Mouse (Mus musculus): ENCODE results near the gene Ppfia1. TPM values are rescaled to one million over a fixed set of nuclear protein-coding genes. Genes with fewer than 3 reads are reported as not detected.

Ppfia1 gene
- polyA plus RNA-seq, 1 experiment from 2014 or later: 43.2 TPM

GRCm38 (mm10) chr7:144461246-144461902 is 92.2 kb downstream of the Ppfia1 start:
- Histone ChIP-seq H3K36me3 (ENCODE audit: control insufficient read depth, insufficient read depth, low read length) (peaks cover 43% of the 10 kb centered on the region), H3K27me3 (ENCODE audit: control insufficient read depth, insufficient read depth, low read length) (no peaks in the 10 kb centered on the region), H3K27ac (ENCODE audit: low read depth, low read length) (no peak overlapping the region), H3K4me2 (no peak overlapping the region), H3K9ac (ENCODE audit: low read length) (no peak overlapping the region), H3K9me3 (ENCODE audit: control insufficient read depth, low read length) (no peaks in the 10 kb centered on the region), H3K4me1 (ENCODE audit: control insufficient read depth, insufficient read depth, low read length) (no peaks in the 10 kb centered on the region), H3K4me3 (ENCODE audit: low read depth, low read length) (no peak overlapping the region)
- DNase-seq (ENCODE audit: low spot score, missing footprints) (no peak), ATAC-seq (ENCODE audit: low FRiP score) (no peak)
- 91% methylated on average over 6 of the region's 6 CpGs for WGBS

GRCm38 (mm10) chr7:144458881-144459280 is 94.6 kb downstream of the Ppfia1 start:
- peaks cover 57% of the 10 kb centered on the region for H3K36me3 ChIP-seq (ENCODE audit: control insufficient read depth, insufficient read depth, low read length)
- no peak for ATAC-seq (ENCODE audit: low FRiP score)
- no peaks in the 10 kb centered on the region for H3K9me3 ChIP-seq (ENCODE audit: control insufficient read depth, low read length)
- no peak overlapping the region for H3K4me3 ChIP-seq (ENCODE audit: low read depth, low read length)
- WGBS: 100% methylated on average over 1 of the region's 1 CpGs
- H3K27ac ChIP-seq (ENCODE audit: low read depth, low read length): no peak overlapping the region
- DNase-seq (ENCODE audit: low spot score, missing footprints): no peak
- no peak overlapping the region for H3K9ac ChIP-seq (ENCODE audit: low read length)
- H3K4me2 ChIP-seq: no peak overlapping the region
- no peaks in the 10 kb centered on the region for H3K4me1 ChIP-seq (ENCODE audit: control insufficient read depth, insufficient read depth, low read length)
- H3K27me3 ChIP-seq (ENCODE audit: control insufficient read depth, insufficient read depth, low read length): no peaks in the 10 kb centered on the region

GRCm38 (mm10) chr7:144450661-144451060 is 102.9 kb downstream of the Ppfia1 start:
- no peak overlapping the region for H3K4me3 ChIP-seq (ENCODE audit: low read depth, low read length)
- H3K4me2 ChIP-seq: no peak overlapping the region
- no peaks in the 10 kb centered on the region for H3K27me3 ChIP-seq (ENCODE audit: control insufficient read depth, insufficient read depth, low read length)
- no peak overlapping the region for H3K9ac ChIP-seq (ENCODE audit: low read length)
- H3K27ac ChIP-seq (ENCODE audit: low read depth, low read length): no peak overlapping the region
- DNase-seq (ENCODE audit: low spot score, missing footprints): no peak
- no peak for ATAC-seq (ENCODE audit: low FRiP score)
- 91% methylated on average over 9 of the region's 9 CpGs for WGBS
- H3K4me1 ChIP-seq (ENCODE audit: control insufficient read depth, insufficient read depth, low read length): no peaks in the 10 kb centered on the region
- peaks cover 42% of the 10 kb centered on the region for H3K36me3 ChIP-seq (ENCODE audit: control insufficient read depth, insufficient read depth, low read length)
- no peaks in the 10 kb centered on the region for H3K9me3 ChIP-seq (ENCODE audit: control insufficient read depth, low read length)

- H3K36me3 ChIP-seq (ENCODE audit: control insufficient read depth, insufficient read depth, low read length): peaks cover 45% of the 10 kb centered on the region
- no peak overlapping the region for H3K4me3 ChIP-seq (ENCODE audit: low read depth, low read length)
- H3K9me3 ChIP-seq (ENCODE audit: control insufficient read depth, low read length): no peaks in the 10 kb centered on the region
- WGBS: 96% methylated on average over 13 of the region's 13 CpGs
- H3K9ac ChIP-seq (ENCODE audit: low read length): no peak overlapping the region
- ATAC-seq (ENCODE audit: low FRiP score): no peak
- H3K4me1 ChIP-seq (ENCODE audit: control insufficient read depth, insufficient read depth, low read length): no peaks in the 10 kb centered on the region
- H3K27ac ChIP-seq (ENCODE audit: low read depth, low read length): no peak overlapping the region
- DNase-seq (ENCODE audit: low spot score, missing footprints): no peak
- H3K27me3 ChIP-seq (ENCODE audit: control insufficient read depth, insufficient read depth, low read length): no peaks in the 10 kb centered on the region
- no peak overlapping the region for H3K4me2 ChIP-seq
Observed at GRCm38 (mm10) chr7:144449637-144450570, 103.6 kb downstream of the Ppfia1 start.

GRCm38 (mm10) chr7:144448186-144448585 is 105.3 kb downstream of the Ppfia1 start:
- no peaks in the 10 kb centered on the region for H3K27me3 ChIP-seq (ENCODE audit: control insufficient read depth, insufficient read depth, low read length)
- WGBS: 78% methylated on average over 1 of the region's 1 CpGs
- no peak overlapping the region for H3K4me2 ChIP-seq
- no peak for ATAC-seq (ENCODE audit: low FRiP score)
- no peak overlapping the region for H3K9ac ChIP-seq (ENCODE audit: low read length)
- peaks cover 42% of the 10 kb centered on the region for H3K36me3 ChIP-seq (ENCODE audit: control insufficient read depth, insufficient read depth, low read length)
- H3K27ac ChIP-seq (ENCODE audit: low read depth, low read length): no peak overlapping the region
- H3K4me1 ChIP-seq (ENCODE audit: control insufficient read depth, insufficient read depth, low read length): no peaks in the 10 kb centered on the region
- H3K9me3 ChIP-seq (ENCODE audit: control insufficient read depth, low read length): no peaks in the 10 kb centered on the region
- no peak overlapping the region for H3K4me3 ChIP-seq (ENCODE audit: low read depth, low read length)
- DNase-seq (ENCODE audit: low spot score, missing footprints): no peak

GRCm38 (mm10) chr7:144447146-144447545 is 106.4 kb downstream of the Ppfia1 start:
- Histone ChIP-seq H3K27ac (ENCODE audit: low read depth, low read length) (no peak overlapping the region), H3K4me1 (ENCODE audit: control insufficient read depth, insufficient read depth, low read length) (no peaks in the 10 kb centered on the region), H3K27me3 (ENCODE audit: control insufficient read depth, insufficient read depth, low read length) (no peaks in the 10 kb centered on the region), H3K36me3 (ENCODE audit: control insufficient read depth, insufficient read depth, low read length) (peaks cover 36% of the 10 kb centered on the region), H3K4me3 (ENCODE audit: low read depth, low read length) (no peak overlapping the region), H3K9ac (ENCODE audit: low read length) (no peak overlapping the region), H3K4me2 (no peak overlapping the region), H3K9me3 (ENCODE audit: control insufficient read depth, low read length) (no peaks in the 10 kb centered on the region)
- no peak for ATAC-seq (ENCODE audit: low FRiP score)
- WGBS: 85% methylated on average over 3 of the region's 3 CpGs
- DNase-seq (ENCODE audit: low spot score, missing footprints): no peak

GRCm38 (mm10) chr7:144444788-144445187 is 108.7 kb downstream of the Ppfia1 start:
- WGBS: 92% methylated on average over 7 of the region's 7 CpGs
- ATAC-seq (ENCODE audit: low FRiP score) (no peak), DNase-seq (ENCODE audit: low spot score, missing footprints) (no peak)
- Histone ChIP-seq H3K27ac (ENCODE audit: low read depth, low read length) (no peak overlapping the region), H3K4me2 (no peak overlapping the region), H3K27me3 (ENCODE audit: control insufficient read depth, insufficient read depth, low read length) (no peaks in the 10 kb centered on the region), H3K9ac (ENCODE audit: low read length) (no peak overlapping the region), H3K4me1 (ENCODE audit: control insufficient read depth, insufficient read depth, low read length) (no peaks in the 10 kb centered on the region), H3K4me3 (ENCODE audit: low read depth, low read length) (no peak overlapping the region), H3K9me3 (ENCODE audit: control insufficient read depth, low read length) (no peaks in the 10 kb centered on the region), H3K36me3 (ENCODE audit: control insufficient read depth, insufficient read depth, low read length) (peaks cover 41% of the 10 kb centered on the region)

GRCm38 (mm10) chr7:144441976-144442375 is 111.6 kb downstream of the Ppfia1 start:
- no peaks in the 10 kb centered on the region for H3K4me1 ChIP-seq (ENCODE audit: control insufficient read depth, insufficient read depth, low read length)
- ATAC-seq (ENCODE audit: low FRiP score) (no peak), DNase-seq (ENCODE audit: low spot score, missing footprints) (no peak)
- H3K9ac ChIP-seq (ENCODE audit: low read length): no peak overlapping the region
- no peak overlapping the region for H3K4me2 ChIP-seq
- H3K27me3 ChIP-seq (ENCODE audit: control insufficient read depth, insufficient read depth, low read length): no peaks in the 10 kb centered on the region
- no peak overlapping the region for H3K4me3 ChIP-seq (ENCODE audit: low read depth, low read length)
- H3K36me3 ChIP-seq (ENCODE audit: control insufficient read depth, insufficient read depth, low read length): peaks cover 49% of the 10 kb centered on the region
- H3K27ac ChIP-seq (ENCODE audit: low read depth, low read length): no peak overlapping the region
- 89% methylated on average over 4 of the region's 4 CpGs for WGBS
- no peaks in the 10 kb centered on the region for H3K9me3 ChIP-seq (ENCODE audit: control insufficient read depth, low read length)

GRCm38 (mm10) chr7:144441466-144441865 is 112.1 kb downstream of the Ppfia1 start:
- DNase-seq (ENCODE audit: low spot score, missing footprints): no peak
- 93% methylated on average over 11 of the region's 11 CpGs for WGBS
- no peaks in the 10 kb centered on the region for H3K9me3 ChIP-seq (ENCODE audit: control insufficient read depth, low read length)
- H3K4me3 ChIP-seq (ENCODE audit: low read depth, low read length): no peak overlapping the region
- no peak overlapping the region for H3K9ac ChIP-seq (ENCODE audit: low read length)
- H3K36me3 ChIP-seq (ENCODE audit: control insufficient read depth, insufficient read depth, low read length): peaks cover 53% of the 10 kb centered on the region
- H3K4me2 ChIP-seq: no peak overlapping the region
- ATAC-seq (ENCODE audit: low FRiP score): no peak
- H3K27me3 ChIP-seq (ENCODE audit: control insufficient read depth, insufficient read depth, low read length): no peaks in the 10 kb centered on the region
- H3K4me1 ChIP-seq (ENCODE audit: control insufficient read depth, insufficient read depth, low read length): no peaks in the 10 kb centered on the region
- H3K27ac ChIP-seq (ENCODE audit: low read depth, low read length): no peak overlapping the region
